Mouse (Mus musculus): ENCODE results near the gene Gm45753.

- TF ChIP-seq CTCF (IDR thresholded peaks at IDR 0.05; ENCODE audit: insufficient read depth, low read length), result no peak
- no peak for TF ChIP-seq POLR2A (IDR thresholded peaks at IDR 0.05; ENCODE audit: borderline replicate concordance, extremely low read depth, low read depth, low read length)
Measured at GRCm38 (mm10) chr8:45267611-45268391, 40.5 kb downstream of the Gm45753 start.
